Mouse (Mus musculus): ENCODE results near the gene Tprkb. TPM values are rescaled to one million over a fixed set of nuclear protein-coding genes. Genes with fewer than 3 reads are reported as not detected.
"Not testable (repeated sequence)": the region's sequence is repeated elsewhere in the genome, so short reads cannot be mapped to it uniquely, and the experiment has no call there.

Tprkb gene
- polyA plus RNA-seq, 1 experiment from 2014 or later = 32.1 TPM

- not testable (repeated sequence) for H3K9ac ChIP-seq (ENCODE audit: low read length); ATAC-seq (replicated peaks; ENCODE audit: low FRiP score); H3K4me3 ChIP-seq (ENCODE audit: low read depth, low read length); H3K36me3 ChIP-seq (ENCODE audit: control insufficient read depth, insufficient read depth, low read length); H3K27ac ChIP-seq (ENCODE audit: low read depth, low read length); H3K9me3 ChIP-seq (ENCODE audit: control insufficient read depth, low read length); H3K4me1 ChIP-seq (replicated peaks; ENCODE audit: control insufficient read depth, insufficient read depth, low read length); H3K4me2 ChIP-seq (ENCODE audit: low read depth, low read length, severe bottlenecking); DNase-seq (ENCODE audit: low spot score); H3K27me3 ChIP-seq (ENCODE audit: control insufficient read depth, insufficient read depth, low read length)
- 87% methylated on average over 5 of the region's 5 CpGs for WGBS
These were observed 42.7 kb upstream of the Tprkb start, which contains the start of gene Nat8f2 for GRCm38 (mm10) chr6:85869006-85869405. Gene Nat8f2, minus strand, starts transcription at chr6:85869158.

- not testable (repeated sequence) for H3K27me3 ChIP-seq (ENCODE audit: control insufficient read depth, insufficient read depth, low read length); H3K9ac ChIP-seq (ENCODE audit: low read length); H3K4me1 ChIP-seq (replicated peaks; ENCODE audit: control insufficient read depth, insufficient read depth, low read length); H3K27ac ChIP-seq (ENCODE audit: low read depth, low read length); DNase-seq (ENCODE audit: low spot score); H3K9me3 ChIP-seq (ENCODE audit: control insufficient read depth, low read length); H3K36me3 ChIP-seq (ENCODE audit: control insufficient read depth, insufficient read depth, low read length); ATAC-seq (replicated peaks; ENCODE audit: low FRiP score); H3K4me2 ChIP-seq (ENCODE audit: low read depth, low read length, severe bottlenecking); H3K4me3 ChIP-seq (ENCODE audit: low read depth, low read length)
- 92% methylated on average over 9 of the region's 9 CpGs for WGBS
These were observed 28.4 kb upstream of the Tprkb start for GRCm38 (mm10) chr6:85883246-85883645.

DNA sequence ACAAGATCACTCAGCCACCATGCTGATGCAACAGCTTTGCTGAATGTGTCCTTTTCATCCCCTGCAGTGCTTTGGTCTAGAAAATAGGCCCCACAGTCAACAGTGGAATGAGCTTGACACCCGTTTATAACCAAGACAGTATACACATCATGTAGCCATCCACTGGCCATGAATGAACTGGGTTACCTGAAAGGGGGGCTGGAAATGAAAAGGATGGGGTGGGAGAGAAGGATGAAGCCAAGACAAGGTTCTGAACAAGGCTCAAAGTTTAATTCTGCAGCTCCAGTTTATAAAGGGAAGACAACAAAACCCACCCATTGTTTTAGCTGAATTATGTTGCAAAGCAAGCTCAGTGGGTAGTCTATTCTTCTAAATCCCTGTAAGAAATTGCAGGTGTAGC is 27.4 kb upstream of the Tprkb start:
- Histone ChIP-seq H3K36me3 (ENCODE audit: control insufficient read depth, insufficient read depth, low read length) (no peaks in the 10 kb centered on the region), H3K27ac (ENCODE audit: low read depth, low read length) (no peak overlapping the region), H3K27me3 (ENCODE audit: control insufficient read depth, insufficient read depth, low read length) (no peaks in the 10 kb centered on the region), H3K4me3 (ENCODE audit: low read depth, low read length) (no peak overlapping the region), H3K9ac (ENCODE audit: low read length) (no peak overlapping the region), H3K4me2 (ENCODE audit: low read depth, low read length, severe bottlenecking) (no peak overlapping the region), H3K4me1 (replicated peaks; ENCODE audit: control insufficient read depth, insufficient read depth, low read length) (no peaks in the 10 kb centered on the region), H3K9me3 (ENCODE audit: control insufficient read depth, low read length) (peaks cover 3% of the 10 kb centered on the region; the same call in 1 of the 2 replicates)
- DNase-seq (ENCODE audit: low spot score) = no peak
- 89% methylated on average over 1 of the region's 1 CpGs for WGBS
- ATAC-seq (replicated peaks; ENCODE audit: low FRiP score) = no peak

GRCm38 (mm10) chr6:85888961-85889360 is 22.7 kb upstream of the Tprkb start:
- Histone ChIP-seq H3K27me3 (ENCODE audit: control insufficient read depth, insufficient read depth, low read length) (no peaks in the 10 kb centered on the region), H3K27ac (ENCODE audit: low read depth, low read length) (no peak overlapping the region), H3K9ac (ENCODE audit: low read length) (no peak overlapping the region), H3K4me2 (ENCODE audit: low read depth, low read length, severe bottlenecking) (no peak overlapping the region), H3K4me1 (replicated peaks; ENCODE audit: control insufficient read depth, insufficient read depth, low read length) (no peaks in the 10 kb centered on the region), H3K9me3 (ENCODE audit: control insufficient read depth, low read length) (peaks cover 5% of the 10 kb centered on the region; the same call in 1 of the 2 replicates), H3K4me3 (ENCODE audit: low read depth, low read length) (no peak overlapping the region), H3K36me3 (ENCODE audit: control insufficient read depth, insufficient read depth, low read length) (no peaks in the 10 kb centered on the region)
- WGBS = 87% methylated on average over 2 of the region's 2 CpGs
- DNase-seq (ENCODE audit: low spot score) (no peak), ATAC-seq (replicated peaks; ENCODE audit: low FRiP score) (no peak)

- not testable (repeated sequence) for H3K9me3 ChIP-seq (ENCODE audit: control insufficient read depth, low read length); H3K36me3 ChIP-seq (ENCODE audit: control insufficient read depth, insufficient read depth, low read length); H3K4me3 ChIP-seq (ENCODE audit: low read depth, low read length); ATAC-seq (replicated peaks; ENCODE audit: low FRiP score); H3K27ac ChIP-seq (ENCODE audit: low read depth, low read length); H3K27me3 ChIP-seq (ENCODE audit: control insufficient read depth, insufficient read depth, low read length); H3K4me2 ChIP-seq (ENCODE audit: low read depth, low read length, severe bottlenecking); H3K4me1 ChIP-seq (replicated peaks; ENCODE audit: control insufficient read depth, insufficient read depth, low read length); H3K9ac ChIP-seq (ENCODE audit: low read length); DNase-seq (ENCODE audit: low spot score)
- 77% methylated on average over 25 of the region's 25 CpGs for WGBS
These were observed 16.5 kb upstream of the Tprkb start for GRCm38 (mm10) chr6:85895061-85895648.

DNA sequence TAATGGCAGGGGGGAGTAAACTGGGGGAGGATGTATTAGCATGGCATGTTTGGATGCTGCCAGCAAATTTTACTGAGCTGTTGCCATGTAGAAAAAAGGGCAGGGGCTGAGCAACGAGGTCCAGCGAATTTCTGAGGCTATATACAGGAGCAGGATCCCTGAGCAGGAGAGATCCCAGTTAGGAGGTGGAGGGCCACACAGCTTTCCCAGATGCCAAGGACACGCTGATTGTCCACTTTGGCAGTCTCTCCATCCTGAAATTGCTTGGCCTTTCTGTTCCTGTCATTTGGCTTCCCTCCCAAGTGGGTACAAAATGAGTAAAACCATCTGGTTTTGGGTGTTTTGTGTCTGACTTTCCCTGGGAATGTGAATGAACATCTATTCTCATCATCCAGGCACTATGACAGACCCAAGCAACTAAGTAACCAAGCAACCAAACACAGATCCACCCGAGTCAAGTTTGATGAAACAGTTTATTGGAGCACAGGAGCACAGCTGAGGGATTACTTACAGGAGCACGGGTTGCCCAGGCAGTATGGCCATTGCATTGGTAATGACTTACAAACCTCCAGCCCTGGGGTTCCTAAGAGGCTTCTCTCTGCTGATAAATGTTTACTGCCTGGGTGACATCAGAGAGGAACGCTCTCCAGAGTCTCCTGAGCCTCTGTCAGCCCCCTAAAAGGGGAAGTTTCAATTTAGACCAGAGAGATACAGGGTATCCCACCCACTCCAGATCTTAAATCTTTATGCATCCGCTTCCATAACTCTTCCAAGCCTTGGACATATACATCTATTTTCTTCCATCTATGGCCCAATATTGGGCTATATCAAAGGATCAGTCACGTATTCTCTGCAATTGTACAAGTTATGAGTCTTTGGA is 12.8 kb upstream of the Tprkb start:
- not testable (repeated sequence) for H3K36me3 ChIP-seq (ENCODE audit: control insufficient read depth, insufficient read depth, low read length); ATAC-seq (replicated peaks; ENCODE audit: low FRiP score); H3K27me3 ChIP-seq (ENCODE audit: control insufficient read depth, insufficient read depth, low read length); DNase-seq (ENCODE audit: low spot score); H3K27ac ChIP-seq (ENCODE audit: low read depth, low read length); H3K4me2 ChIP-seq (ENCODE audit: low read depth, low read length, severe bottlenecking); H3K4me3 ChIP-seq (ENCODE audit: low read depth, low read length); H3K9ac ChIP-seq (ENCODE audit: low read length); H3K9me3 ChIP-seq (ENCODE audit: control insufficient read depth, low read length); H3K4me1 ChIP-seq (replicated peaks; ENCODE audit: control insufficient read depth, insufficient read depth, low read length)
- WGBS = 84% methylated on average over 7 of the region's 8 CpGs

DNA sequence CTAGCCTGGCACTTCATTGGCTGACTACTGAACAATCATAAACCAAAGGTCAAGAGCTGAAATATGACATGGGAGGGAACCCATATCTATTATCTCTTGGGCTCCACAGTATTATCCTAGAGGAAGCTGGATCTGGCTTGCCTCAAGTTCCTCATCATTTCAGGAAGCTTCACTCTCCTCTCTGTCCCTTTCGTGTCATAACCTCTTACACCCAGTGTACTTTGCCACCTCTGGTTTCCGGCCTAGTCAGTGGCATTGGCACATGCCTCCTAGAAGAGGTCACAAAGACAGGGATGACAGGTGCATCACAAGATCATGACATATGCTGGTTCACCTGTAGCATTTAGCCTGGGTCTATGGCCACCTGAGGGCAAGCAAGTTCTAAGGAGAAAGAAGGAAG is 9.4 kb upstream of the Tprkb start:
- Histone ChIP-seq H3K9me3 (ENCODE audit: control insufficient read depth, low read length) (no peaks in the 10 kb centered on the region), H3K9ac (ENCODE audit: low read length) (no peak overlapping the region), H3K27ac (ENCODE audit: low read depth, low read length) (no peak overlapping the region), H3K4me2 (ENCODE audit: low read depth, low read length, severe bottlenecking) (no peak overlapping the region), H3K36me3 (ENCODE audit: control insufficient read depth, insufficient read depth, low read length) (no peaks in the 10 kb centered on the region), H3K4me1 (replicated peaks; ENCODE audit: control insufficient read depth, insufficient read depth, low read length) (no peaks in the 10 kb centered on the region), H3K27me3 (ENCODE audit: control insufficient read depth, insufficient read depth, low read length) (no peaks in the 10 kb centered on the region), H3K4me3 (ENCODE audit: low read depth, low read length) (no peak overlapping the region)
- DNase-seq (ENCODE audit: low spot score) (no peak), ATAC-seq (replicated peaks; ENCODE audit: low FRiP score) (no peak)
- 91% methylated on average over 2 of the region's 2 CpGs for WGBS

GRCm38 (mm10) chr6:85904642-85905061 is 7.0 kb upstream of the Tprkb start, which contains the start of gene Nat8f4:
Gene Nat8f4, minus strand, starts transcription at chr6:85904884.
- peak within 1 kb of the TSS; percentile 39 for H3K4me2 ChIP-seq (ENCODE audit: low read depth, low read length, severe bottlenecking)
- not testable (repeated sequence) for H3K36me3 ChIP-seq (ENCODE audit: control insufficient read depth, insufficient read depth, low read length); H3K9ac ChIP-seq (ENCODE audit: low read length); H3K27ac ChIP-seq (ENCODE audit: low read depth, low read length); H3K27me3 ChIP-seq (ENCODE audit: control insufficient read depth, insufficient read depth, low read length); H3K4me1 ChIP-seq (replicated peaks; ENCODE audit: control insufficient read depth, insufficient read depth, low read length); H3K9me3 ChIP-seq (ENCODE audit: control insufficient read depth, low read length)
- WGBS = 16% methylated on average over 20 of the region's 20 CpGs
- peak; percentile 76 for DNase-seq (ENCODE audit: low spot score)
- ATAC-seq (replicated peaks; ENCODE audit: low FRiP score) = peak; percentile 74
- H3K4me3 ChIP-seq (ENCODE audit: low read depth, low read length) = peak within 1 kb of the TSS; percentile 19

All from forebrain, embryonic 11.5 days (tissue).